Mouse (Mus musculus) inflammation-experienced regulatory T-cells (primary cell): ENCODE measurements around the gene Mta1. TPM values are rescaled to one million over a fixed set of nuclear protein-coding genes. Genes with fewer than 3 reads are reported as not detected.

ENCODE experiments used
- polyA plus RNA-seq, 2 experiments: library from polyadenylated mRNA; unstranded; fragments of 100-300 nt; shearing (Covaris generic); gene quantifications; one replicate each; pipeline ENCODE4 v1.2.1; 2017

Mta1 gene
- polyA plus RNA-seq: 10 to 100 TPM; 32.3 to 32.7 TPM

DNA sequence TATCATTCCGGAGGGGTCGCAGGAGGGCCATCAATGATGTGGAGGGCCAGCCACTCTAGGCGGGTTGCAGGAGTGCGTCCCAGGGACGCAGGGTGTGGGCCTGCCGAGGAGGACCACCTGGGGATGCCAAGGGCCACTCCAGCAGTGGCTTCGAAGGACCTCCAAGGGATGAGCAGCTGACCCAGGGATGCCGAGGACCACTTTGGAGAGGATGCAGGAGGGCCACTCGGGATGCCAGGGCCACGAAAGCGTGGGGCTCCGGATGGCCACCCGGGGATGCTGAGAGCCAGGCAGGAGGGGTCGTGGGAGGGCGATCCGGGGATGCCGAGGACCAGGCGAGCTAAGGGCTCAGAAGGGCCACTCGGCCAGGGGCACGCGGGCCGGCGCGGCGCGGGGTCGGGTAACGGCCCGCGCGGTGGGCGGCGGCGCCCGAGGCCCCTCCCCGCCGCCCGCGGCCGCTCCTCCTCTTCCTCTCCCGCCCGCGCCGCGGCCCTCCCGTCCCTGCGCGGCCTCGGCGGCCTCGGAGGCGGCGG lies at the start of gene Mta1:
TSS of gene Mta1 (plus strand) at position 530 of the 533 bp plus-strand sequence.

DNA sequence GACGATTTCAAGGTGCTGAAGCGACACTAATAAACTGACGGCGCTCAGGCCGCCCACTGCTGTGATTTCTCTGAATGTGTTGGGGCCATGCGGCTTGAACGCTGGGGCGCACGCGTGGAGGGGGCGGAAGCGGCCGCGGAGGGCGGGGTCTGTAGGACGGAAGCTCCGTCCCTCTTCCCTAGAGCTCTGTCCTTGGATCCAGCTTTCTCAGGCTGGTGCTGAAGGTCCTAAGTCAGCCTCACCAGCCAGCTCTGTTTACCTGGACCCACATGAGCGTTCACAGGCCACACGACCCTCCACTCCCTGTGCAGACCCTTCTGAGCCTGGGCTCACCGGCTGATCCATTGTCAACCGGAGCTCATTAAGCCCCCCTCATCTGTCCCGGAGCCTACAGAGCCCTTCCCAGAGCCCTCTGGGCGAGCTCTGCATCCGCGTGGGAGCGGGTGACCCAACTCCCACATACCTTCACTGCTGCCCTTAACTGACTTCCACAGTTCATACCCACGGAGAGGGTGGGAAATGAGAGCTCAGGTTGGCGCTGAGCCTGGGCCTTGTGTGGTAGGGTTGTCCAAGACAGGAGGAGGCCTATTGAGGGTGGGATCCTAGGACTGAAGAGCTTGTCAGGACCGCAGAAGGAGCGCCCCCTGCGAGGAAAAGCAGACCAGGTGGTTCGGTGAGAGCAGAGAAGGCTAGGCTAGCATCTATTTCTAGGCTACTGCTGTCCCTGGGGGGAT lies 23.6 kb upstream of the Mta1 start, which contains the start of gene Tex22:
TSS of gene Tex22 (plus strand) at position 174 of the 734 bp plus-strand sequence.

DNA sequence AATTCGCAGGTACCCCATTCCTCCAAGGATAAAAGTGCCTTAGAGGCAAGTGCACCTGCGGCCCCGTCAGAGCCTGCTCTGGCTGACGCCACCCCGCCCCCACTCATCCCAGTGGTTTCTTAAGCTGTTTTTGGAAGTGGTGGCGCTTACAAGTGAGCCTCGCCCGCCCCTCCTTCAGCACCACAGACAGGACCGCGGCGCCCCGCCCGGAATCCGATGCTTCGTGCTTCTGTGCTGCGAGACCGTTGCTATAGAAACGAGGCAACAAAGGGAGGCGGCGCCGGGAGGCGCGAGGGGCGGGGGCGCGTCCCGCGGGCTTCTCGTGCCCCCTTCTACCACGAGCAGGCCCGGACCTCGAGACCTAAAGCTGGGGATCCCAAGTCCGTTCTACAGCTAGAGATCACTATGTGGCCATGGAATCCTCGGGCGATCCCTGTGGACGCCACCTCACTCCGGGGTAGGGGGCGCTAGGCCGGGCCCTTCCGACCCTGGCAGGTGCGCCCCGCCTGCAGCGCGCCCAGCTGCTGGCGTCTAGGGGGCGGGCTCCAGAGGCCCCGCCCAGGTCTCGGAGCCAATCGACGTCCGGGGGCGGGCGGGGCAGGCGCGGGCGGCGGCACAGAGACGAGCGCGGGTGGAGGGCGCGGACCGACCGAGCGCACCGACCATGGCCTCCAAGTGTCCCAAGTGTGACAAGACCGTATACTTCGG lies 42.0 kb downstream of the Mta1 start, which contains the start of gene Crip2:
TSS of gene Crip2 (plus strand) at position 329 of the 708 bp plus-strand sequence.

DNA sequence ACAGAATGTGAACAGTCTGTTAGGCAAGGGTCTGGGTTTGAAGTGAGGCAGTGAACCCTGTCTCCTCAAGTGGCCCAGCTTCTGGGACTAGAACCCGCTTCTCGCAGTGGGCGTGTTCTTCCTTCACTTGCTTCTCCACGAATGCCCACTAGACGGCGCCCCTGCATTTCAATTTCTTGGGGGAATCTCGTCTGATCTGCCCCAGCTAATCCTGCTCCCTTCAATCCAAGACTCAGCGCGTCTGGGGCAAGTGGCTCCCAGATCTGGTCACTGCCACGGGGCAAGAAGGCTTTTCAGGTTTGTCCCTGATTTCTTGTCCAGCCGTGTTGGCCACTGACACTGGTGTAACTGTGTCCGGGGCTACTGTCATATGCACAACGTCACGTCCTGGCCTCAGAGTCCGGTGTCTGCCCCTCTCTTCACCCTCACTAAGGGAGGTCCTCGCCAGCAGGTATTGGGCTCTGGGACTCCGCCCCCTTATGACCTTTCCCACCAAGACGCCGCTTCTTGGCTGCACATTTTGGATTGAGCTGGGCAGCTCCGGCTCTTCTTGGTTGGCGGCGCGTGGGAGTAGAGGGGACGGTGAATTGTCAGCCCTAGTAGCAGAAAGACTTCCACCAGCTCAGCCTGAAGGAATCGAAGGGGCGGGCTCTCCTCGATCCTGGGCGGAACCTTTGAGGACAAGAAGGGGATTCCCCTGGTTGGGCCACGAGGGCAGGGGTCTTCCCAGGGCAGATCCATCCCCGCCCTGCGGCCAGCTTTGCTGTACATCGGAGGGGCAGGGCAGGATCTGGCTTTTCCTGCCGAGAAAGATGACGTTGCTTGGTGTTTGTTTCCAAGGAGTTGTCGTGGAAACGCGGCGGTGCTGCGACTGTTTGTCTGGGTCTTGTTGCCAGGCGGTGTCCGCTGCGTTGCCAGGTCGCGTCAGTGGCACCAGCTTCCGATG lies 48.3 kb downstream of the Mta1 start, which contains the start of gene Crip1:
TSS of gene Crip1 (plus strand) at position 205 of the 946 bp plus-strand sequence.

DNA sequence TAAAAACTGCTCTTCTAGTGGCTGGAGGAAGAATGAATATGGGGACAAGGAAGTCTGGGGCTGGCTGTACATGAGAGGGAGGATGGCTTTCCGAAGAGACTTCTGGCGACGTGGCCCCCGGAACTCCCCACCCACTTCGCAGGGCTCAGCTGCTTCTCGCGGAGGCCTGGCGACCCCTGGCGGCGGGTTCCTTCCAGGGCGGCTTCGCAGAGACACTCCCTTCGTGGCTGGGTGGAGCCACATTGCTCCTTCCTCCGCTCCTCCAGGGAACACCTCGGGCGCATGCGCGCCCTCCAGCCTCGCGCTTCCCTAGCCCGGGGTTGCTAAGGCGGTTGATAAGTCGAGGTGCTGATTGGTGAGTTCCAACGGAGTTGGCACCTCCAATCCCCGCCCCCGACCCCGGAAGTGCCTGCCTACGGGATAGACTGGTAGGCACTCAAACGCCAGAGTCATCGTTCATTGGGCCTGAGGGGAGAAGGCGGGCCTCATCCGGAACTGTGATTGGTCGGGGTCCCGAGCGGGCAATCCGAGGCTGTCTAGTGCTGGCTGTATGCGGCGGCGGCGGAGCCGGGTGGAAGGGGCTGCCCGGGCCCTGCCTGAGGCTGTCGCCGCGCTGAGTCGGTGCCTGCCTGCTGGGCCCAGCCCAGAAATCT lies 57.9 kb downstream of the Mta1 start, which contains the start of gene Tedc1:
TSS of gene Tedc1 (plus strand) at position 535 of the 653 bp plus-strand sequence.

DNA sequence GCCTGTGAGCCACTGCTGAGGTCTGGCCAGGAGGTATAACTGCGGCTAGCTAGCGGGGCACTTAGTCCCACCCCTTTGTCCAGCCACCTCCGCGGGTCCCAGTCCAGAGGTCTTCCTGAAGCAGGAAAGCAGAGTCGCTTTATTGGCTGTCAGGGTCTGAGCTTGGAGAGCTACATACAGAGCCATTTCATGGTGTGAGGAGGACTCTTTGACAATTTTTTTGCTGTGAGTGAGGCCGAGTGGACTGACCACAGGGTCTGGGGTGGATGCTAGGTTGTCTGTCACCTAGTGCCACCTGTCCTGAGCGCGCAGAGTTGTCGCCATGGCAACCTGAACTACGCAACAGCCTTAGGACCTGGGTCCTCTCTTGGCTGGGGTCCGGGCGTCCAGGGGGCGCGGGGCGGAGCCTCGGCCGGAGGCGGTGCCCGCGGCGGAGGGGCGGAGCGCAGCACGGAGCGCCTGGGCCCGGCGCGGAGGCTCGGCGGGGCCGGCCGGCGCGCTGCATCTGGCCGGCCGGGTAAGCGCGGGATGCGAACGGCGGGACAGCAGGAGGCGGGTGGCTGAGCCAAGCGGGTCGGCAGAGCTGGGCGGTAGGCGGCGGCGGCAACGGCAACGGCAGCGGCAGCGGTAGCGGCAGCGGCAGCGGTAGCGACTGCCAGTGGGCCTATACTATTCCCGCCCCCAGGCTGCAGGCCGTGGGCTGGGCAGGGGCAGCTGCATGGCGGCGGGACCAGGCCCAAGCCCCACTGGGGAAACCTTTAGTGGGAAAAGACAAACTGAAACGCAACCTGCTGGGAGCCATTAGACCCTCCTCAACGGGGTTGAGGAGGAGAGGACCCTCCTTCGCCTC lies 87.6 kb downstream of the Mta1 start, which contains the start of gene Tmem121:
TSS of gene Tmem121 (plus strand) at position 489 of the 850 bp plus-strand sequence.

Other genes with a start within 250 kb of the Mta1 start
- gene Gpr132, start 230.1 kb upstream of the Mta1 start, polyA plus RNA-seq: 10 to 100 TPM; 32.3 to 44.6 TPM
- gene Jag2, start 168.5 kb upstream of the Mta1 start, polyA plus RNA-seq: 1 to 10 TPM; 2.0 to 2.2 TPM
- 10 to 100 TPM; 33.2 to 42.5 TPM for gene Nudt14, start 156.2 kb upstream of the Mta1 start, polyA plus RNA-seq
- gene Btbd6, start 121.8 kb upstream of the Mta1 start, polyA plus RNA-seq: 10 to 100 TPM; 48.9 to 59.9 TPM
- gene Brf1, start 97.6 kb upstream of the Mta1 start, polyA plus RNA-seq: 100 to 1,000 TPM; 160 to 184 TPM
- gene Pacs2, start 83.8 kb upstream of the Mta1 start, polyA plus RNA-seq: 10 to 100 TPM; 24.7 to 40.2 TPM
- gene Tex22, start 23.8 kb upstream of the Mta1 start, polyA plus RNA-seq: 1 to 10 TPM in 1 of 2 experiments, under 1 TPM in 1; 0.33 to 1.5 TPM
- 1 to 10 TPM; 7.2 to 8.2 TPM for gene Crip2, start 42.0 kb downstream of the Mta1 start, polyA plus RNA-seq
- 1,000 to 10,000 TPM in 1 of 2 experiments, 100 to 1,000 TPM in 1; 866 to 1,646 TPM for gene Crip1, start 48.0 kb downstream of the Mta1 start, polyA plus RNA-seq
- gene Tedc1, start 58.1 kb downstream of the Mta1 start, polyA plus RNA-seq: 10 to 100 TPM in 1 of 2 experiments, 1 to 10 TPM in 1; 5.6 to 16.2 TPM
- gene Tmem121, start 87.7 kb downstream of the Mta1 start, polyA plus RNA-seq: under 1 TPM in 1 of 2 experiments, not detected in 1; 0.33 TPM